Mouse (Mus musculus) forebrain, embryonic 15.5 days (tissue): ENCODE data around the gene Hapln2. TPM values are rescaled to one million over a fixed set of nuclear protein-coding genes. Genes with fewer than 3 reads are reported as not detected.
A peak's percentile ranks its signal among the peaks of the same experiment; 100 is the strongest.

Experiments used
- ATAC-seq: fragments of 200-750 bp; cut with Nextera tagmentation; replicated peaks from 2 replicates; pipeline ENCODE4 v1.8.0; 2017; ENCODE audit warnings: mild to moderate bottlenecking, moderate TSS enrichment, moderate library complexity
- H3K27ac ChIP-seq: fragments of 300-500 bp; sonication (generic); replicated peaks from 2 replicates; pipeline ENCODE4 v1.5.1; 2015; ENCODE audit warnings: mild to moderate bottlenecking, inconsistent platforms
- H3K27me3 ChIP-seq: fragments of 300-500 bp; sonication (generic); 2 replicates; pipeline ENCODE4 v1.6.1; 2015; ENCODE audit warnings: inconsistent platforms
- H3K36me3 ChIP-seq: fragments of 300-500 bp; sonication (generic); 2 replicates; pipeline ENCODE4 v1.6.1; 2015; ENCODE audit warnings: mild to moderate bottlenecking, inconsistent platforms
- H3K4me1 ChIP-seq: fragments of 300-500 bp; sonication (generic); 2 replicates; pipeline ENCODE4 v1.6.1; 2015; ENCODE audit warnings: inconsistent platforms
- H3K4me2 ChIP-seq: fragments of 300-500 bp; sonication (generic); replicated peaks from 2 replicates; pipeline ENCODE4 v1.6.1; 2015; ENCODE audit warnings: mild to moderate bottlenecking, inconsistent platforms
- H3K4me3 ChIP-seq: fragments of 300-500 bp; sonication (generic); 2 replicates; pipeline ENCODE4 v1.5.1; 2015; ENCODE audit warnings: mild to moderate bottlenecking, inconsistent platforms
- H3K9ac ChIP-seq: fragments of 300-500 bp; sonication (generic); replicated peaks from 2 replicates; pipeline ENCODE4 v1.6.1; 2015; ENCODE audit warnings: mild to moderate bottlenecking, inconsistent platforms
- H3K9me3 ChIP-seq: fragments of 300-500 bp; sonication (generic); 2 replicates; pipeline ENCODE4 v1.6.1; 2016; ENCODE audit warnings: inconsistent platforms
- WGBS: fragments of 180-500 bp; shearing (Covaris S2); methylation state at CpG from one replicate; pipeline ENCODE4 v1.1.7; 2015; ENCODE audit warnings: mixed read lengths; 5-methylcytosine and 5-hydroxymethylcytosine counted together
- polyA plus RNA-seq: library from polyadenylated mRNA; unstranded; fragments of >200 nt; fragmentation: Nextera tagmentation; extraction: Ambion mirVana; gene quantifications from 2 replicates; pipeline ENCODE4 v1.2.1, GENCODE M21; 2015

Gene Hapln2
- polyA plus RNA-seq, 1 experiment from 2014 or later, result 0.43 TPM

DNA sequence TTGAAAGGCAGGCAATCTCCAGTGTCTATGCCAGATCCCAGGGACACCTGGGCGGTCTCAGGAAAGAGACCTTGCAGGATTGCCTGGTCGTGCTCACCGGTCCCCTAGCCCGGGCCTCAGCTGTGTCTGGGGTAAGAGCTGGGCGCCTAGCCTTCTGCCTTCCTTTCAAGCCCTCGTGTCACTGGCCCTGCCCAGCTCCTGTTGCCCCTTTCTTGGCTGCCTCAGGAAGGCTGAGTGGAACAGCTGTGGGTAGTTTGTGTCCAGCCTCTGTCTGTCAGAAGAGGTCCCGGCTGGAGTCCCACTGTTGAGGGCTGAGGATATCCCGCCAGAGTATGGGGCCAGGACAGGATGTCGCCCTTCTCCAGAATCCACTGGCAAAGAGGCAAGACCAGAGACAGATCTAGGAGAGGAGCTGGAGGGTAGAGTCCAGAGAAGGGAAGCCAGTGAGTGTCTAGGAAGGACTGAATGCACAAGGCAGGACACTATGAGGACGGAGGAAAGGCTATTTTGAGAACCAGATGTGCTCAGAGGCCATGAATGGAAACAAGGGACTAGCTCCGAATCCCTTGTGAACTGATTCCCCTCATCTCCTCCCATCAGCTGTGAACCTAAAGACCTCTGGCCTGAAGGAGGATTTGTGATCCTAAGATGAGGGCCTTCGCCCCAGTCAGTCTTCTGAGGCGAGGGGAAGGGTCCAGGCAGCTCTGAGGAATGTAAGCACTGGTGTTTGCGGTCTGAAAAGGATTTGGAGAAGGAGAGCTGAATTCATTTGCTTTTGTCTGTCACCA is 53.6 kb downstream of the Hapln2 start:
- peak overlapping the region; percentile 74 for H3K9ac ChIP-seq
- H3K27ac ChIP-seq, result peak overlapping the region; percentile 87
- peak overlapping the region; percentile 96 for H3K4me2 ChIP-seq
- WGBS, result 8% methylated on average over 14 of the region's 14 CpGs
- peaks cover 47% of the 10 kb centered on the region for H3K4me1 ChIP-seq
- no peaks in the 10 kb centered on the region for H3K9me3 ChIP-seq
- H3K36me3 ChIP-seq, result no peaks in the 10 kb centered on the region; the same call in 1 of the 2 replicates
- no peaks in the 10 kb centered on the region for H3K27me3 ChIP-seq
- no peak; the same call in 1 of the 2 replicates for ATAC-seq
- peak overlapping the region; percentile 68 for H3K4me3 ChIP-seq

DNA sequence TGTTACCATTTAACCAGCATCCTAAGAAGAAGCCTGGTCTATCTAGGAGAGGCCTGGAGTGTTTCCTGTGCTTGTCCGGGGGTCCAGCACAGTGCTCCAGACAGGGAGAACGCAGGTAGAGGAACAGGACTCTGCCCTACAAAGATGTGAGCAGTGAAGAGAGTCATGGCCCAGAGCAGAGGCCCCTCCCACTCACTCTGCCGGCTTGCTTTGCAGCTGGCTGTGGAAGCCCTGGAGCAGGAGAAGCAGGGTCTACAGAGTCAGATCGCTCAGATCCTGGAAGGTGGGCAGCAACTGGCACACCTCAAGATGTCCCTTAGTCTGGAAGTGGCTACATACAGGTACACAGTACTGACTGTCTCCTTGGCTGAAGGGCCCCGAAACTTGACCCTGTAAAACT is 54.6 kb downstream of the Hapln2 start:
- WGBS, result 16% methylated on average over 5 of the region's 5 CpGs
- Histone ChIP-seq H3K27ac (peak overlapping the region; percentile 87), H3K36me3 (no peaks in the 10 kb centered on the region; the same call in 1 of the 2 replicates), H3K4me3 (peak overlapping the region; percentile 68), H3K27me3 (no peaks in the 10 kb centered on the region), H3K9me3 (no peaks in the 10 kb centered on the region), H3K9ac (peak overlapping the region; percentile 74), H3K4me2 (peak overlapping the region; percentile 96), H3K4me1 (peaks cover 47% of the 10 kb centered on the region)
- no peak for ATAC-seq

DNA sequence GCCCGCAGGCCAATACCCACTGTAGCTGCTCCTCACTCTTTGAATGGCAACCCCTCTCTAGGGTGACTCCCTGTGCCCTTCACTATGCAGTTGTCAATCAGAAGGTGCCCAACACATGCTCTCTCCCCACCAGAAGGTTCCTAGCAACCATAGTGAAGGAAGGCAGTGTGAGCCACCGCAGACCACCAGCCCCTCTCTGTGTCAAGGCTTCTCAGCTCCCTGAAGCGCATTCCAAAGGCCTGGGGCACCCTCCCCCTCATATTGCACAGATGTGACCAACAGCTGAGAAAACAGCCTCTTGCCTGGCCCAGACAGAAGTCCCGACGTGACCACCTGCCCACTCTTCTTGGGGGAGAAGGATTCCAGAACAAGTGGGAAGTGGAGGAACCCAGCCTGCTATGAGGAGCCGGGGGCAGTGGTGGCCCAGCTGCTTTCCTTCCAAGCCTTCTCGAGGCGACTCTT is 55.1 kb downstream of the Hapln2 start:
- 0 out of 2 replicates have a peak, but pooled peaks have one; percentile 18 for ATAC-seq
- H3K4me2 ChIP-seq, result peak overlapping the region; percentile 96
- H3K27ac ChIP-seq, result peak overlapping the region; percentile 87
- peaks cover 47% of the 10 kb centered on the region for H3K4me1 ChIP-seq
- H3K9ac ChIP-seq, result peak overlapping the region; percentile 74
- H3K36me3 ChIP-seq, result no peaks in the 10 kb centered on the region
- WGBS, result 9% methylated on average over 8 of the region's 8 CpGs
- H3K4me3 ChIP-seq, result peak overlapping the region; percentile 68
- H3K9me3 ChIP-seq, result no peaks in the 10 kb centered on the region
- H3K27me3 ChIP-seq, result no peaks in the 10 kb centered on the region

Other genes starting within 250 kb of the Hapln2 start
- gene Ntrk1, start 232.4 kb downstream of the Hapln2 start, polyA plus RNA-seq, result 1.0 and 1.3 TPM in 2 replicates
- 0.41 and 0.52 TPM in 2 replicates for gene Insrr, start 230.6 kb downstream of the Hapln2 start, polyA plus RNA-seq
- 4.7 and 7.2 TPM in 2 replicates for gene Pear1, start 203.3 kb downstream of the Hapln2 start, polyA plus RNA-seq
- not detected in 2 replicates for gene Sh2d2a, start 180.8 kb downstream of the Hapln2 start, polyA plus RNA-seq
- gene Prcc, start 142.0 kb downstream of the Hapln2 start, polyA plus RNA-seq, result 16.5 and 17.3 TPM in 2 replicates
- gene Hdgf, start 121.3 kb downstream of the Hapln2 start, polyA plus RNA-seq, result 226 and 235 TPM in 2 replicates
- 62.7 and 68.2 TPM in 2 replicates for gene Mrpl24, start 108.1 kb downstream of the Hapln2 start, polyA plus RNA-seq
- 49.7 and 50.0 TPM in 2 replicates for gene Isg20l2, start 97.3 kb downstream of the Hapln2 start, polyA plus RNA-seq
- gene Rrnad1, start 96.9 kb downstream of the Hapln2 start, polyA plus RNA-seq, result 20.1 and 20.2 TPM in 2 replicates
- gene Crabp2, start 78.9 kb downstream of the Hapln2 start, polyA plus RNA-seq, result 14.9 and 18.4 TPM in 2 replicates
- 50.0 and 56.7 TPM in 2 replicates for gene Nes, start 56.5 kb downstream of the Hapln2 start, polyA plus RNA-seq
- 26.6 and 27.2 TPM in 2 replicates for gene Bcan, start 27.4 kb downstream of the Hapln2 start, polyA plus RNA-seq
- gene Gpatch4, start 15.5 kb upstream of the Hapln2 start, polyA plus RNA-seq, result 29.7 and 31.1 TPM in 2 replicates
- gene Naxe, start 30.9 kb upstream of the Hapln2 start, polyA plus RNA-seq, result 167 and 170 TPM in 2 replicates
- gene Ttc24, start 50.7 kb upstream of the Hapln2 start, polyA plus RNA-seq, result not detected in 2 replicates
- 7.1 and 8.9 TPM in 2 replicates for gene Iqgap3, start 54.4 kb upstream of the Hapln2 start, polyA plus RNA-seq
- gene Mef2d, start 114.8 kb upstream of the Hapln2 start, polyA plus RNA-seq, result 20.1 and 21.3 TPM in 2 replicates
- gene Rhbg, start 227.1 kb upstream of the Hapln2 start, polyA plus RNA-seq, result 0.10 and 0.14 TPM in 2 replicates